16 mouse cellular contexts compared by ENCODE assay signal in the genomic region with DNA sequence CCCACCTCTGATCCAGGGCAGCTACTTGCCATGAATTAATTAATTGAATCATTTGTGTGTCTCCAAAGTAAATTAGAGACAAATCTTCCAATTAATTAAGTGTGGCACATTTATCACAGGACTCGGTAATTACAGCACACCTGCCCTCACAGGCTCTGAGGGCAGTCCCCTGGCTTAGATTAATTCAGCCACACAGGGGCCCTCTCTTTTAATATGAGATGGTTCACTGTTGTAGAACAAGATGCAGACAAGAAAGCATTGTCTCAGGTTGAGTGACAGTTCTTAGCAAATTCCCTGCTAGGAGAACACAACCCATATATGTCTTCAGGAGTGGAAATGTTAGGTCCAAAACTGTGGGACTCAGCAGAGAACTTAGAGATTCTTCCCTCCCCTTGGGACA.
"Had no signal": no experiment of that assay in that cellular context is flagged by ENCODE, and none has a peak within 500 bp of the region (broad histone marks: within the 10 kb centered on the region; RNA-seq: fewer than 3 reads in every experiment).

No protein-coding gene starts in this region.

- H3K36me3 ChIP-seq: neural tube, embryonic 12.5 days; neural tube, embryonic 13.5 days; neural tube, embryonic 15.5 days; stomach, embryonic 15.5 days had no signal

- H3K9ac ChIP-seq: neural tube, embryonic 12.5 days; neural tube, embryonic 13.5 days; neural tube, embryonic 15.5 days; stomach, embryonic 15.5 days had no signal

- H3K4me2 ChIP-seq: neural tube, embryonic 12.5 days; neural tube, embryonic 13.5 days; neural tube, embryonic 15.5 days; stomach, embryonic 15.5 days had no signal

- H3K9me3 ChIP-seq: neural tube, embryonic 12.5 days; neural tube, embryonic 13.5 days; neural tube, embryonic 15.5 days; stomach, embryonic 15.5 days had no signal

- H3K27me3 ChIP-seq: neural tube, embryonic 12.5 days; neural tube, embryonic 13.5 days; neural tube, embryonic 15.5 days; stomach, embryonic 15.5 days had no signal

- H3K27ac ChIP-seq: neural tube, embryonic 12.5 days; neural tube, embryonic 13.5 days; neural tube, embryonic 15.5 days; stomach, embryonic 15.5 days; stomach, postnatal 0 days had no signal

- H3K4me1 ChIP-seq: neural tube, embryonic 12.5 days; neural tube, embryonic 13.5 days; neural tube, embryonic 15.5 days; stomach, embryonic 15.5 days had no signal

- H3K4me3 ChIP-seq: neural tube, embryonic 12.5 days; neural tube, embryonic 13.5 days; neural tube, embryonic 15.5 days; stomach, embryonic 15.5 days had no signal

- DNase-seq: right cerebral cortex, adult 18-20 months; right cerebral cortex, postnatal 14 days; right cerebral cortex, postnatal 25 days; right cerebral cortex, postnatal 4 days; spleen, adult 18-20 months; thymus, adult 18-20 months; thymus, adult 2 months; thymus, postnatal 14 days; thymus, postnatal 25 days; thymus, postnatal 36 days; thymus, postnatal 4 days had no signal
